8 mouse cellular contexts compared by ENCODE assay signal in the genomic region with DNA sequence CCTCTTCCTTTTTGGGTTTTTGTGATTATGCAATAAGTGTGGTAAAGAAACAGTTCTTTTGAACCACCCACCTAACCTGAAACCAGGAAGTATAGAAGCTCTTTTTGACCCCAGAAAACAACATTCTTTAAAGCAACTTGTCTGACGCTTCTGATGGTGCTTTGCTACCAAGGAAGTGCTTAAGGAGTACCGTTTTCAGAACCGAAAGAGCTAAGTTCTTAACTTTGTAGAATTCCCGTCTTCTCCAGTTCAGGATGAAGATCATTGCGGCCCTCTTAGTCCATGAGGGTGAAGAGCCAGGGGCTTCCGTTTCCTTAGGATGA. TPM values are rescaled to one million over a fixed set of nuclear protein-coding genes. Genes with fewer than 3 reads are reported as not detected.
A peak's percentile ranks its signal among the peaks of the same experiment; 100 is the strongest.
DNase-seq lines count a peak whose midpoint lies in the region; ATAC-seq and TF ChIP-seq lines count a peak whose summit lies in the region.

No protein-coding gene starts in this region.

- peak overlapping the region; percentile 59 for H3K4me2 ChIP-seq in lung, embryonic 14.5 days
- H3K4me2 ChIP-seq in embryonic facial prominence, embryonic 11.5 days (ENCODE audit: low read depth, low read length), result peak overlapping the region; percentile 58
- H3K4me2 ChIP-seq in limb, embryonic 11.5 days (ENCODE audit: low read depth, severe bottlenecking), result peak overlapping the region; percentile 46
- H3K4me2 ChIP-seq in neural tube, embryonic 14.5 days (ENCODE audit: low read depth, low read length), result peak overlapping the region; percentile 87

- peak overlapping the region; percentile 96 for H3K9ac ChIP-seq in lung, embryonic 14.5 days
- H3K9ac ChIP-seq in embryonic facial prominence, embryonic 11.5 days (replicated peaks; ENCODE audit: low read length), result no peak overlapping the region
- no peak overlapping the region for H3K9ac ChIP-seq in limb, embryonic 11.5 days (ENCODE audit: low read length)
- no peak overlapping the region for H3K9ac ChIP-seq in neural tube, embryonic 14.5 days (replicated peaks; ENCODE audit: low read depth, low read length)

- no peaks in the 10 kb centered on the region for H3K9me3 ChIP-seq in lung, embryonic 14.5 days (ENCODE audit: low read depth, low read length)
- H3K9me3 ChIP-seq in embryonic facial prominence, embryonic 11.5 days (replicated peaks; ENCODE audit: control insufficient read depth, low read length), result no peaks in the 10 kb centered on the region
- H3K9me3 ChIP-seq in limb, embryonic 11.5 days (ENCODE audit: control insufficient read depth, low read length), result no peaks in the 10 kb centered on the region
- no peaks in the 10 kb centered on the region for H3K9me3 ChIP-seq in neural tube, embryonic 14.5 days (ENCODE audit: control insufficient read depth, low read length)

- H3K27ac ChIP-seq in lung, embryonic 14.5 days (ENCODE audit: low read depth), result peak overlapping the region; percentile 34; the same call in 1 of the 2 replicates
- no peak overlapping the region for H3K27ac ChIP-seq in embryonic facial prominence, embryonic 11.5 days (replicated peaks; ENCODE audit: low read depth, low read length)
- no peak overlapping the region for H3K27ac ChIP-seq in limb, embryonic 11.5 days (replicated peaks; ENCODE audit: low read depth, low read length)
- H3K27ac ChIP-seq in neural tube, embryonic 14.5 days (ENCODE audit: low read depth, low read length), result no peak overlapping the region

- H3K4me1 ChIP-seq in lung, embryonic 14.5 days (ENCODE audit: insufficient read depth), result peaks cover 3% of the 10 kb centered on the region; the same call in 1 of the 2 replicates
- no peaks in the 10 kb centered on the region for H3K4me1 ChIP-seq in embryonic facial prominence, embryonic 11.5 days (ENCODE audit: control insufficient read depth, insufficient read depth, low read length)
- H3K4me1 ChIP-seq in limb, embryonic 11.5 days (ENCODE audit: control insufficient read depth, insufficient read depth, low read length), result peaks cover 5% of the 10 kb centered on the region; the same call in 1 of the 2 replicates
- peaks cover 15% of the 10 kb centered on the region; the same call in 1 of the 2 replicates for H3K4me1 ChIP-seq in neural tube, embryonic 14.5 days (ENCODE audit: control insufficient read depth, insufficient read depth, low read length)

- intact Hi-C loops in left cerebral cortex, postnatal 36 days (cut with DNase I), result no loop called here

- peak; percentile 21 for DNase-seq in lung, embryonic 14.5 days
- DNase-seq in lung, postnatal 4 days, result no peak
- no peak for DNase-seq in embryonic facial prominence, embryonic 11.5 days (ENCODE audit: low spot score)
- DNase-seq in limb, embryonic 11.5 days (ENCODE audit: low spot score), result no peak
- no peak for DNase-seq in left cerebral cortex, postnatal 36 days (ENCODE audit: low spot score in 2 of 2)
- DNase-seq in layer of hippocampus, adult 9-10 months (ENCODE audit: low spot score), result no peak
- DNase-seq in spleen, postnatal 4 days (ENCODE audit: low spot score in 2 of 2), result no peak

- TF ChIP-seq CTCF in lung, embryonic 14.5 days (IDR thresholded peaks at IDR 0.05; ENCODE audit: low read depth), result no peak

- H3K4me3 ChIP-seq in lung, embryonic 14.5 days (ENCODE audit: low read depth, low read length), result peak overlapping the region; percentile 96
- peak overlapping the region; percentile 98 for H3K4me3 ChIP-seq in embryonic facial prominence, embryonic 11.5 days (ENCODE audit: low read depth, low read length)
- peak overlapping the region; percentile 96 for H3K4me3 ChIP-seq in limb, embryonic 11.5 days (ENCODE audit: low read depth, low read length)
- peak overlapping the region; percentile 91; the same call in 1 of the 2 replicates for H3K4me3 ChIP-seq in neural tube, embryonic 14.5 days (ENCODE audit: low read depth, low read length)

- H3K27me3 ChIP-seq in lung, embryonic 14.5 days (ENCODE audit: insufficient read depth, low read length), result no peaks in the 10 kb centered on the region
- H3K27me3 ChIP-seq in embryonic facial prominence, embryonic 11.5 days (ENCODE audit: control insufficient read depth, insufficient read depth, low read length), result no peaks in the 10 kb centered on the region
- H3K27me3 ChIP-seq in limb, embryonic 11.5 days (ENCODE audit: control insufficient read depth, insufficient read depth, low read length), result no peaks in the 10 kb centered on the region
- H3K27me3 ChIP-seq in neural tube, embryonic 14.5 days (ENCODE audit: control insufficient read depth, insufficient read depth, low read length), result no peaks in the 10 kb centered on the region

- H3K36me3 ChIP-seq in lung, embryonic 14.5 days (ENCODE audit: insufficient read depth), result peaks cover 11% of the 10 kb centered on the region; the same call in 1 of the 2 replicates
- H3K36me3 ChIP-seq in embryonic facial prominence, embryonic 11.5 days (replicated peaks; ENCODE audit: control insufficient read depth, insufficient read depth, low read depth, low read length), result no peaks in the 10 kb centered on the region
- no peaks in the 10 kb centered on the region for H3K36me3 ChIP-seq in limb, embryonic 11.5 days (ENCODE audit: control insufficient read depth, insufficient read depth, low read length)
- no peaks in the 10 kb centered on the region for H3K36me3 ChIP-seq in neural tube, embryonic 14.5 days (ENCODE audit: control insufficient read depth, insufficient read depth, low read length)

- WGBS in lung, embryonic 14.5 days, result 29% methylated on average over 6 of the region's 6 CpGs
- 70% methylated on average over 6 of the region's 6 CpGs for WGBS in embryonic facial prominence, embryonic 11.5 days
- 70% methylated on average over 6 of the region's 6 CpGs for WGBS in limb, embryonic 11.5 days
- 75% methylated on average over 6 of the region's 6 CpGs for WGBS in neural tube, embryonic 14.5 days

- ATAC-seq in lung, embryonic 14.5 days (ENCODE audit: insufficient read depth), result no peak
- no peak for ATAC-seq in embryonic facial prominence, embryonic 11.5 days (replicated peaks; ENCODE audit: insufficient number of reproducible peaks, low FRiP score, low TSS enrichment, low read depth)
- ATAC-seq in limb, embryonic 11.5 days (ENCODE audit: insufficient number of reproducible peaks, low FRiP score, low TSS enrichment, low read depth), result no peak
- no peak for ATAC-seq in neural tube, embryonic 14.5 days (ENCODE audit: low read depth)

RNA-seq across cellular contexts. Expression of a gene that starts 1.1 kb away (rescaled TPM):
- 67.9 and 72.7 TPM in 2 replicates for polyA plus RNA-seq in lung, embryonic 14.5 days (2014; fragmentation: Nextera tagmentation; extraction: Ambion mirVana)
- polyA plus RNA-seq in embryonic facial prominence, embryonic 11.5 days (2014; fragmentation: Nextera tagmentation; extraction: Ambion mirVana), result 69.7 and 71.2 TPM in 2 replicates
- polyA plus RNA-seq in limb, embryonic 11.5 days (2014; fragmentation: Nextera tagmentation; extraction: Ambion mirVana), result 77.6 and 81.0 TPM in 2 replicates
- polyA plus RNA-seq in neural tube, embryonic 14.5 days (2014; fragmentation: Nextera tagmentation; extraction: Ambion mirVana), result 34.5 and 49.7 TPM in 2 replicates
- 10 to 100 TPM; 48.6 to 55.2 TPM for total RNA-seq in left cerebral cortex, postnatal 36 days (2021)
